Mouse (Mus musculus): ENCODE results near the gene Sema4d. TPM values are rescaled to one million over a fixed set of nuclear protein-coding genes. Genes with fewer than 3 reads are reported as not detected.

Sema4d gene
- polyA plus RNA-seq, 1 experiment from 2014 or later: 17.3 TPM

Small RNA genes lying within 50 kb of the gene (microRNA-seq; reads per million reads assigned to microRNA genes)
- gene Gm23566: not detected

Other genes with a start within 250 kb of the Sema4d start
- gene Shc3, start 224.3 kb downstream of the Sema4d start, polyA plus RNA-seq (2016; fragmentation: Nextera tagmentation; extraction: Ambion mirVana): 0.26 and 0.32 TPM in 2 replicates
- 247 and 252 TPM in 2 replicates for gene Cks2, start 148.5 kb downstream of the Sema4d start, polyA plus RNA-seq (2016; fragmentation: Nextera tagmentation; extraction: Ambion mirVana)
- gene Secisbp2, start 142.1 kb downstream of the Sema4d start, polyA plus RNA-seq (2016; fragmentation: Nextera tagmentation; extraction: Ambion mirVana): 20.3 and 27.9 TPM in 2 replicates
- 58.9 and 64.4 TPM in 2 replicates for gene Gadd45g, start 52.9 kb upstream of the Sema4d start, polyA plus RNA-seq (2016; fragmentation: Nextera tagmentation; extraction: Ambion mirVana)

Measured in heart, embryonic 12.5 days (tissue).